Mouse (Mus musculus) gastrocnemius, adult 18-20 months (tissue): ENCODE results near the gene Psg22. TPM values are rescaled to one million over a fixed set of nuclear protein-coding genes. Genes with fewer than 3 reads are reported as not detected.

ENCODE experiments used
- total RNA-seq, 2 experiments: library from RNA; stranded (reverse); gene quantifications; 2 replicates each; pipeline ENCODE4 v1.2.3; 2021

The Psg22 gene
- total RNA-seq, 2 experiments from 2014 or later, result not detected

Other genes with a start within 250 kb of the Psg22 start
- not detected for gene Psg26, start 233.9 kb upstream of the Psg22 start, total RNA-seq
- not detected for gene Psg25, start 185.8 kb upstream of the Psg22 start, total RNA-seq
- gene Psg27, start 150.8 kb upstream of the Psg22 start, total RNA-seq, result not detected
- not detected for gene Psg23, start 101.6 kb upstream of the Psg22 start, total RNA-seq
- gene Psg21, start 61.4 kb upstream of the Psg22 start, total RNA-seq, result not detected
- gene Psg20, start 31.9 kb upstream of the Psg22 start, total RNA-seq, result not detected
- gene Psg19, start 80.4 kb downstream of the Psg22 start, total RNA-seq, result not detected
- gene Psg17, start 103.5 kb downstream of the Psg22 start, total RNA-seq, result not detected
- 1 to 10 TPM; 1.8 to 3.0 TPM for gene Mill2, start 121.9 kb downstream of the Psg22 start, total RNA-seq
- gene Pglyrp1, start 153.2 kb downstream of the Psg22 start, total RNA-seq, result under 1 TPM in 1 of 2 experiments, not detected in 1; 0.37 TPM
- gene Ccdc61, start 192.3 kb downstream of the Psg22 start, total RNA-seq, result 1 to 10 TPM; 3.6 to 5.6 TPM
- 1 to 10 TPM; 1.1 to 1.9 TPM for gene Nova2, start 207.8 kb downstream of the Psg22 start, total RNA-seq